Mouse (Mus musculus) neutrophil, adult 59 days (primary cell): Measurements from ENCODE around the gene Gm13889. TPM values are rescaled to one million over a fixed set of nuclear protein-coding genes. Genes with fewer than 3 reads are reported as not detected.

Source experiments
- total RNA-seq, 2 experiments: library from RNA; stranded (reverse); gene quantifications; 1 replicate in 1 of 2; 2 replicates in 1 of 2; pipeline ENCODE4 v1.2.4; 2023

Gene Gm13889
- total RNA-seq: under 1 TPM in 1 of 2 experiments, not detected in 1; 0.58 TPM

DNA sequence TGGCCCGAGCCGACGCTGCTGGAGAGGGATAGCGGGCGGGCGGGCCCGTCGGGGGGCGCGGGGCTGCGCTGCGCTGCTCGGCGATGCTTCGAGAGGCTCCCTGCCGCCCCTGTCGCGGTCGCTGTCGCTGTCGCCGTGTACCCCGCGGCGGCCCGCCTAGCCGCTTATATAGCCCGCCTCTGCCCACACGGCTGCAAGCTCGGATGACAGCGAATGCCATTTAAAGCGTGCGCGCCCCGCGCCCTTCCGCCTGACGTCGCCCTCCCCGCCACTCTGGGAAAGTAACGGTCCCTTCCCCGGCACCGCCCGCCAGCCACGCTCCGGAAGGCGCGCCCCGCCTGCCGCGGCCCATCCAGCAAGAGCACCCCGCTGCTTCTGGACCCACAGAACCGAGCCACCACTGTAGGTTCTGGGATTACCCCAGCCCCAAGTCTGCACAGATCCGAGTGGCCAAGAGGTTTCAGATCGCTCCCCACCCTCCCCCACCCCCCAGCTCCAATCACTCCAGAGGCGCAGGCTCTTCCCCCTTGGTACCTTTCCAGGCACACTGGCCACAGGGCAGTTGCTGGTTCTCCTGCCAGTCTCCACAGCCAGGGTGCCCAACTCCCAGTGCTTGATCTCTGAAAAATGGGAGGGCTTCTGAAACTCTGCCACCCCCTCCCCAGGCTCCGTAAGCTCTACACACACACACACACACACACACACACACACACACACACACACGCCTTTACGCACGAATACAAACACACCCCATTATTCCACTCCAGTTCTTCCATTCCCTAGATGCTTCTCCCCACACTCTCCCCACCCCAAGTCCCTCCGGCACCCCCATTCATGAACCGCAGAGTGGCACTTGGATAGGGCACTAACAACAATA is at the start of gene Gm13889:
Gm13889 (minus strand) TSS at position 294 of the 877 bp plus-strand sequence.

DNA sequence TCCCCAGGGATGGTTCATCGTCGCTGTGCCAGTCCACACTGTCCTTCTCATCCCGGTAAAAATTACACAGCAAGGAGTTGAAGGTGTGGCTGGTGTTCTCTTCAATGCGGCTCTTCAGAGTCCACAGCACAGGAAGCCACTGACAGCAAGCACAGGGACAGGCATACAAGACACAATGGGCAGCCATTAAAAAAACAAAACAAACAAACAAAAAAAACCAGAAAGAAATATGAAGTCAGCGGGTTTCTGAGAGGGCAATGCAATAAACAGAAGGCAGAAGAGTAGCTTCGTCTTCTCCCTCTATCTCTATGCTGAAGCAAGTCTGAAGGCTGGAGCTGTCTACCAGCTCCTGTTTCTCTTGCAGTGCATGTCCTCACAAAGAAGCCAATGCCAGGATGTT is 39.3 kb upstream of the Gm13889 start, which contains the start of gene Gm27027:
Gm27027 (minus strand) TSS at position 101 of the 400 bp plus-strand sequence.

Other genes starting within 250 kb of the Gm13889 start
- 10 to 100 TPM; 23.2 to 28.0 TPM for gene Ext2, start 134.6 kb downstream of the Gm13889 start, total RNA-seq
- 10 to 100 TPM in 1 of 2 experiments, 1 to 10 TPM in 1; 9.7 to 10.7 TPM for gene Accs, start 107.3 kb downstream of the Gm13889 start, total RNA-seq
- gene Accsl, start 88.0 kb downstream of the Gm13889 start, total RNA-seq: not detected
- not detected for gene Gm27027, start 39.2 kb upstream of the Gm13889 start, total RNA-seq
- gene Alkbh3, start 53.6 kb upstream of the Gm13889 start, total RNA-seq: 10 to 100 TPM; 23.3 to 32.0 TPM
- 10 to 100 TPM; 19.7 to 26.2 TPM for gene Hsd17b12, start 200.8 kb upstream of the Gm13889 start, total RNA-seq